Comparison of ENCODE assay signal across 12 mouse cellular contexts in the genomic region with DNA sequence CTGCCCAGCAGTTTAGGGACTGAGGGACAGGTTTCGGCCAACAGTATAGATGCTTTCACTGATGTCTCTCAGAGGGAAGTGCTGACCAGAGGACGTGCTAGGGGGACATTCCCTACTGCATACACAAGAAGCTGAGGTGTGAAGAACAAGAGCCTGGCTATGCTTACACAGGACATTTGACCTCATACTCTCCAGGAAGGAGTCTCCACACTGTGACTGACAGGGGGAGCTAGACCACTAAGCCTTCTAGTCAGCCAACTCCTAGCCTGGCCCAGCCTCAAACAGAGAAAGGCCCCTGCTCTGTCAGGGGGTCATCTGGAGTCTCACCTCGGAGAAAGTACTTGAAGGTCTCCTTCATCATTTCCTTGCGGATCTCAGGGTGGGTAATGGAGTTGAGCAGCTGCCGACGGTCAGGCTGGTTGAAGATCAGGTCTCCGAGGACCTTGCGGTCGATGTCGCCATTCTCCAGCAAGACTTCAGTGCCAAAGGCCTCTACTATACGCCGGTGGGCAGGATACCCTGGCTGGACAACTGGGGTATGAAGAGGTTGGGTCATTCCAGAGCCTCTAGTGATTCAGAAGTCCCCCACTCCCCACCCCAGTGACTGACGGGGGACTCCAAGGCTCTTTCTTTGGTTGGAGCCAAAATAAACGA. TPM values are rescaled to one million over a fixed set of nuclear protein-coding genes. Genes with fewer than 3 reads are reported as not detected.
DNase-seq lines count a peak whose midpoint lies in the region; ATAC-seq lines count a peak whose summit lies in the region.
"Had no signal": no experiment of that assay in that cellular context is flagged by ENCODE, and none has a peak within 500 bp of the region (broad histone marks: within the 10 kb centered on the region; RNA-seq: fewer than 3 reads in every experiment).

No protein-coding gene starts in this region.

- H3K27ac ChIP-seq in embryonic facial prominence, embryonic 12.5 days: 0 out of 2 replicates have a peak overlapping the region, but pooled peaks have one; percentile 30
- H3K27ac ChIP-seq in embryonic facial prominence, embryonic 10.5 days (replicated peaks): no peak overlapping the region
- peak overlapping the region; percentile 32; the same call in 1 of the 2 replicates for H3K27ac ChIP-seq in intestine, embryonic 15.5 days
- no peak overlapping the region for H3K27ac ChIP-seq in intestine, embryonic 16.5 days (ENCODE audit: low read length)
- H3K27ac ChIP-seq: macrophage; neural tube, embryonic 15.5 days had no signal

- H3K4me1 ChIP-seq in embryonic facial prominence, embryonic 12.5 days: no peaks in the 10 kb centered on the region
- peaks cover 19% of the 10 kb centered on the region for H3K4me1 ChIP-seq in embryonic facial prominence, embryonic 10.5 days
- H3K4me1 ChIP-seq in intestine, embryonic 15.5 days (replicated peaks): peaks cover 15% of the 10 kb centered on the region
- H3K4me1 ChIP-seq in intestine, embryonic 16.5 days (ENCODE audit: control insufficient read depth, insufficient read depth, low read length): peaks cover 16% of the 10 kb centered on the region

- no peak for DNase-seq in embryonic facial prominence, embryonic 10.5 days (ENCODE audit: low spot score)
- DNase-seq in thymus, postnatal 25 days: peak; percentile 19
- no peak for DNase-seq in thymus, postnatal 10 days (ENCODE audit: low spot score in 2 of 2)
- DNase-seq in spleen, adult 18-20 months: no peak
- no peak for DNase-seq in left cerebral cortex, adult 11 months (ENCODE audit: low spot score)
- DNase-seq: kidney, postnatal 10 days had no signal

- H3K36me3 ChIP-seq in embryonic facial prominence, embryonic 12.5 days: peaks cover 58% of the 10 kb centered on the region
- peaks cover 93% of the 10 kb centered on the region for H3K36me3 ChIP-seq in embryonic facial prominence, embryonic 10.5 days (replicated peaks)
- peaks cover 22% of the 10 kb centered on the region for H3K36me3 ChIP-seq in intestine, embryonic 15.5 days
- H3K36me3 ChIP-seq in intestine, embryonic 16.5 days (ENCODE audit: control insufficient read depth, insufficient read depth, low read length): peaks cover 3% of the 10 kb centered on the region; the same call in 1 of the 2 replicates

- H3K9me3 ChIP-seq in embryonic facial prominence, embryonic 12.5 days: no peaks in the 10 kb centered on the region
- H3K9me3 ChIP-seq in embryonic facial prominence, embryonic 10.5 days: no peaks in the 10 kb centered on the region
- H3K9me3 ChIP-seq in intestine, embryonic 15.5 days: no peaks in the 10 kb centered on the region
- no peaks in the 10 kb centered on the region for H3K9me3 ChIP-seq in intestine, embryonic 16.5 days (ENCODE audit: control insufficient read depth, low read length)
- H3K9me3 ChIP-seq: neural tube, embryonic 15.5 days had no signal

- ATAC-seq in embryonic facial prominence, embryonic 12.5 days (ENCODE audit: insufficient number of reproducible peaks, insufficient read depth, low FRiP score, low TSS enrichment): no peak
- no peak for ATAC-seq in intestine, embryonic 15.5 days
- ATAC-seq in intestine, embryonic 16.5 days: no peak
- ATAC-seq: forebrain, embryonic 16.5 days had no signal

- H3K9ac ChIP-seq in embryonic facial prominence, embryonic 12.5 days: no peak overlapping the region
- no peak overlapping the region for H3K9ac ChIP-seq in intestine, embryonic 15.5 days
- no peak overlapping the region for H3K9ac ChIP-seq in intestine, embryonic 16.5 days (ENCODE audit: low read depth, low read length)
- H3K9ac ChIP-seq: neural tube, embryonic 15.5 days had no signal

- H3K4me2 ChIP-seq in embryonic facial prominence, embryonic 12.5 days (replicated peaks): no peak overlapping the region
- no peak overlapping the region for H3K4me2 ChIP-seq in intestine, embryonic 15.5 days (replicated peaks)
- H3K4me2 ChIP-seq in intestine, embryonic 16.5 days (ENCODE audit: low read depth, low read length): no peak overlapping the region
- H3K4me2 ChIP-seq: neural tube, embryonic 15.5 days had no signal

- 89% methylated on average over 14 of the region's 14 CpGs for WGBS in embryonic facial prominence, embryonic 12.5 days
- 88% methylated on average over 14 of the region's 14 CpGs for WGBS in embryonic facial prominence, embryonic 10.5 days
- WGBS in intestine, embryonic 15.5 days: 81% methylated on average over 14 of the region's 14 CpGs
- 83% methylated on average over 14 of the region's 14 CpGs for WGBS in intestine, embryonic 16.5 days

- no peak overlapping the region for H3K4me3 ChIP-seq in embryonic facial prominence, embryonic 12.5 days
- H3K4me3 ChIP-seq in embryonic facial prominence, embryonic 10.5 days: no peak overlapping the region
- H3K4me3 ChIP-seq in intestine, embryonic 15.5 days (replicated peaks): no peak overlapping the region
- no peak overlapping the region for H3K4me3 ChIP-seq in intestine, embryonic 16.5 days (ENCODE audit: low read length)
- H3K4me3 ChIP-seq: neural tube, embryonic 15.5 days had no signal

- H3K27me3 ChIP-seq in embryonic facial prominence, embryonic 12.5 days: no peaks in the 10 kb centered on the region
- H3K27me3 ChIP-seq in embryonic facial prominence, embryonic 10.5 days (replicated peaks; ENCODE audit: low read depth, poor library complexity, severe bottlenecking): no peaks in the 10 kb centered on the region
- H3K27me3 ChIP-seq in intestine, embryonic 15.5 days (replicated peaks): no peaks in the 10 kb centered on the region
- no peaks in the 10 kb centered on the region for H3K27me3 ChIP-seq in intestine, embryonic 16.5 days (replicated peaks; ENCODE audit: control insufficient read depth, insufficient read depth, low read length)
- H3K27me3 ChIP-seq: neural tube, embryonic 15.5 days had no signal

RNA-seq across cellular contexts. Expression of gene Nmt1, which starts 28.5 kb away (rescaled TPM):
- 45.7 and 50.8 TPM in 2 replicates for polyA plus RNA-seq in embryonic facial prominence, embryonic 12.5 days (2016; fragmentation: Nextera tagmentation; extraction: Ambion mirVana)
- 63.2 and 66.0 TPM in 2 replicates for polyA plus RNA-seq in embryonic facial prominence, embryonic 10.5 days (2016; fragmentation: Nextera tagmentation; extraction: Ambion mirVana)
- 60.0 and 66.6 TPM in 2 replicates for polyA plus RNA-seq in intestine, embryonic 15.5 days (2015; fragmentation: Nextera tagmentation; extraction: Ambion mirVana)
- 55.9 and 59.6 TPM in 2 replicates for polyA plus RNA-seq in intestine, embryonic 16.5 days (2015; fragmentation: Nextera tagmentation; extraction: Ambion mirVana)

RNA-seq across cellular contexts. Expression of gene Dcakd, which starts 28.7 kb away (rescaled TPM):
- 170 and 174 TPM in 2 replicates for polyA plus RNA-seq in embryonic facial prominence, embryonic 12.5 days (2016; fragmentation: Nextera tagmentation; extraction: Ambion mirVana)
- polyA plus RNA-seq in embryonic facial prominence, embryonic 10.5 days (2016; fragmentation: Nextera tagmentation; extraction: Ambion mirVana): 304 and 308 TPM in 2 replicates
- 101 and 105 TPM in 2 replicates for polyA plus RNA-seq in intestine, embryonic 15.5 days (2015; fragmentation: Nextera tagmentation; extraction: Ambion mirVana)
- 91.5 and 92.7 TPM in 2 replicates for polyA plus RNA-seq in intestine, embryonic 16.5 days (2015; fragmentation: Nextera tagmentation; extraction: Ambion mirVana)

RNA-seq across cellular contexts. Expression of gene C1ql1, which starts 53.0 kb away (rescaled TPM):
- polyA plus RNA-seq in embryonic facial prominence, embryonic 12.5 days (2016; fragmentation: Nextera tagmentation; extraction: Ambion mirVana): 3.7 and 3.9 TPM in 2 replicates
- 1.5 and 2.7 TPM in 2 replicates for polyA plus RNA-seq in embryonic facial prominence, embryonic 10.5 days (2016; fragmentation: Nextera tagmentation; extraction: Ambion mirVana)
- polyA plus RNA-seq in intestine, embryonic 15.5 days (2015; fragmentation: Nextera tagmentation; extraction: Ambion mirVana): 4.2 and 4.4 TPM in 2 replicates
- 0.53 and 2.3 TPM in 2 replicates for polyA plus RNA-seq in intestine, embryonic 16.5 days (2015; fragmentation: Nextera tagmentation; extraction: Ambion mirVana)
- polyA plus RNA-seq: macrophage had no signal

Comparison
In these comparisons a context has a peak if more than half of its experiments do, and no peak if none do; other contexts are left out.
1. H3K27ac ChIP-seq: peak in embryonic facial prominence, embryonic 12.5 days (single experiment) and intestine, embryonic 15.5 days (single experiment); none in embryonic facial prominence, embryonic 10.5 days (single experiment) and intestine, embryonic 16.5 days (single experiment).